Mouse (Mus musculus): ENCODE measurements around the gene Tmem178b.

Gene Tmem178b

GRCm38 (mm10) chr6:40015711-40016460 lies 142.8 kb downstream of the Tmem178b start:
- no peak for DNase-seq (ENCODE audit: extremely low read depth, low read depth)

- DNase-seq (ENCODE audit: extremely low read depth, low read depth): no peak
Observed at GRCm38 (mm10) chr6:40019396-40019795, 146.3 kb downstream of the Tmem178b start.

GRCm38 (mm10) chr6:40023592-40024335 lies 150.7 kb downstream of the Tmem178b start:
- DNase-seq (ENCODE audit: extremely low read depth, low read depth): no peak

GRCm38 (mm10) chr6:40024336-40024934 lies 151.4 kb downstream of the Tmem178b start:
- DNase-seq (ENCODE audit: extremely low read depth, low read depth): no peak

GRCm38 (mm10) chr6:40032901-40033300 lies 159.8 kb downstream of the Tmem178b start:
- no peak for DNase-seq (ENCODE audit: extremely low read depth, low read depth)

GRCm38 (mm10) chr6:40033935-40034334 lies 160.9 kb downstream of the Tmem178b start:
- no peak for DNase-seq (ENCODE audit: extremely low read depth, low read depth)

- DNase-seq (ENCODE audit: extremely low read depth, low read depth): no peak
Observed at GRCm38 (mm10) chr6:40048969-40049908, 176.2 kb downstream of the Tmem178b start.

GRCm38 (mm10) chr6:40049909-40050484 lies 176.9 kb downstream of the Tmem178b start:
- no peak for DNase-seq (ENCODE audit: extremely low read depth, low read depth)

GRCm38 (mm10) chr6:40051698-40052097 lies 178.6 kb downstream of the Tmem178b start:
- DNase-seq (ENCODE audit: extremely low read depth, low read depth): no peak

GRCm38 (mm10) chr6:40052593-40052992 lies 179.5 kb downstream of the Tmem178b start:
- no peak for DNase-seq (ENCODE audit: extremely low read depth, low read depth)

- DNase-seq (ENCODE audit: extremely low read depth, low read depth): no peak
Observed at GRCm38 (mm10) chr6:40059466-40059865, 186.4 kb downstream of the Tmem178b start.

GRCm38 (mm10) chr6:40061327-40062189 lies 188.5 kb downstream of the Tmem178b start:
- DNase-seq (ENCODE audit: extremely low read depth, low read depth): no peak

- no peak for DNase-seq (ENCODE audit: extremely low read depth, low read depth)
Observed at GRCm38 (mm10) chr6:40062190-40062501, 189.1 kb downstream of the Tmem178b start.

- DNase-seq (ENCODE audit: extremely low read depth, low read depth): no peak
Observed at GRCm38 (mm10) chr6:40063438-40063837, 190.4 kb downstream of the Tmem178b start.

- DNase-seq (ENCODE audit: extremely low read depth, low read depth): no peak
Observed at GRCm38 (mm10) chr6:40063899-40064298, 190.8 kb downstream of the Tmem178b start.

GRCm38 (mm10) chr6:40064342-40064741 lies 191.3 kb downstream of the Tmem178b start:
- no peak for DNase-seq (ENCODE audit: extremely low read depth, low read depth)

- no peak for DNase-seq (ENCODE audit: extremely low read depth, low read depth)
Observed at GRCm38 (mm10) chr6:40068467-40068866, 195.4 kb downstream of the Tmem178b start.

- no peak for DNase-seq (ENCODE audit: extremely low read depth, low read depth)
Observed at GRCm38 (mm10) chr6:40071007-40071406, 197.9 kb downstream of the Tmem178b start.

GRCm38 (mm10) chr6:40076089-40076488 lies 203.0 kb downstream of the Tmem178b start:
- no peak for DNase-seq (ENCODE audit: extremely low read depth, low read depth)
